Mouse (Mus musculus): ENCODE measurements around the gene Sirt6. TPM values are rescaled to one million over a fixed set of nuclear protein-coding genes. Genes with fewer than 3 reads are reported as not detected.
A peak's percentile ranks its signal among the peaks of the same experiment; 100 is the strongest.

The Sirt6 gene
- polyA plus RNA-seq, 1 experiment from 2014 or later = 10.9 TPM

- Histone ChIP-seq H3K4me2 (peak overlapping the region; percentile 73), H3K36me3 (no peaks in the 10 kb centered on the region), H3K27ac (0 out of 2 replicates have a peak overlapping the region, but pooled peaks have one; percentile 21), H3K27me3 (peaks cover 30% of the 10 kb centered on the region), H3K4me3 (replicated peaks) (peak overlapping the region; percentile 42), H3K4me1 (replicated peaks) (peaks cover 88% of the 10 kb centered on the region), H3K9me3 (replicated peaks) (no peaks in the 10 kb centered on the region), H3K9ac (peak overlapping the region; percentile 37)
- WGBS (ENCODE audit: insufficient replicate concordance) = 33% methylated on average over 7 of the region's 7 CpGs
- ATAC-seq (ENCODE audit: low read depth) (no peak), DNase-seq (no peak)
Observed at GRCm38 (mm10) chr10:81601396-81601905, 26.1 kb downstream of the Sirt6 start.

- Histone ChIP-seq H3K27me3 (peaks cover 37% of the 10 kb centered on the region), H3K27ac (peak within 1 kb of the TSS; percentile 39), H3K4me1 (replicated peaks) (peaks cover 92% of the 10 kb centered on the region), H3K4me2 (peak within 1 kb of the TSS; percentile 73), H3K9me3 (replicated peaks) (no peaks in the 10 kb centered on the region), H3K36me3 (no peaks in the 10 kb centered on the region), H3K9ac (peak within 1 kb of the TSS; percentile 40), H3K4me3 (replicated peaks) (peak within 1 kb of the TSS; percentile 42)
- under 1% methylated on average over 28 of the region's 28 CpGs for WGBS (ENCODE audit: insufficient replicate concordance)
- peak; percentile 92 for DNase-seq
- ATAC-seq (ENCODE audit: low read depth) = peak; percentile 85
Observed at GRCm38 (mm10) chr10:81600738-81601203, 26.8 kb downstream of the Sirt6 start, which contains the start of gene Tle6. Gene Tle6, minus strand, starts transcription at chr10:81601073.

- no peak for DNase-seq
Observed at GRCm38 (mm10) chr10:81600096-81600495, 27.5 kb downstream of the Sirt6 start.

GRCm38 (mm10) chr10:81599630-81600029 lies 28.0 kb downstream of the Sirt6 start:
- no peak overlapping the region for H3K9ac ChIP-seq
- no peaks in the 10 kb centered on the region for H3K9me3 ChIP-seq (replicated peaks)
- H3K4me1 ChIP-seq (replicated peaks) = peaks cover 89% of the 10 kb centered on the region
- no peaks in the 10 kb centered on the region for H3K36me3 ChIP-seq
- WGBS (ENCODE audit: insufficient replicate concordance) = 64% methylated on average over 5 of the region's 5 CpGs
- peaks cover 48% of the 10 kb centered on the region for H3K27me3 ChIP-seq
- no peak for DNase-seq
- no peak for ATAC-seq (ENCODE audit: low read depth)
- no peak overlapping the region for H3K27ac ChIP-seq
- no peak overlapping the region for H3K4me3 ChIP-seq (replicated peaks)
- no peak overlapping the region for H3K4me2 ChIP-seq

More at GRCm38 (mm10) chr10:81600096-81600495, 27.5 kb downstream of the Sirt6 start:
- ATAC-seq (ENCODE audit: low read depth) = no peak
- WGBS (ENCODE audit: insufficient replicate concordance) = 30% methylated on average over 10 of the region's 10 CpGs
- Histone ChIP-seq H3K27me3 (peaks cover 44% of the 10 kb centered on the region), H3K4me1 (replicated peaks) (peaks cover 92% of the 10 kb centered on the region), H3K9me3 (replicated peaks) (no peaks in the 10 kb centered on the region), H3K9ac (no peak overlapping the region), H3K27ac (peak overlapping the region; percentile 39), H3K4me3 (replicated peaks) (peak overlapping the region; percentile 42; the same call in 1 of the 2 replicates), H3K36me3 (no peaks in the 10 kb centered on the region), H3K4me2 (peak overlapping the region; percentile 73)

GRCm38 (mm10) chr10:81598871-81599270 lies 28.7 kb downstream of the Sirt6 start:
- ATAC-seq (ENCODE audit: low read depth) = no peak

GRCm38 (mm10) chr10:81598342-81598741 lies 29.3 kb downstream of the Sirt6 start:
- Histone ChIP-seq H3K4me1 (replicated peaks) (peaks cover 81% of the 10 kb centered on the region), H3K4me3 (replicated peaks) (no peak overlapping the region), H3K36me3 (no peaks in the 10 kb centered on the region), H3K9me3 (replicated peaks) (no peaks in the 10 kb centered on the region), H3K27ac (no peak overlapping the region), H3K4me2 (no peak overlapping the region), H3K9ac (no peak overlapping the region), H3K27me3 (peaks cover 60% of the 10 kb centered on the region)
- ATAC-seq (ENCODE audit: low read depth) (no peak), DNase-seq (no peak)
- 38% methylated on average over 3 of the region's 3 CpGs for WGBS (ENCODE audit: insufficient replicate concordance)

More at GRCm38 (mm10) chr10:81598871-81599270, 28.7 kb downstream of the Sirt6 start:
- no peak overlapping the region for H3K9ac ChIP-seq
- DNase-seq = no peak
- H3K4me1 ChIP-seq (replicated peaks) = peaks cover 82% of the 10 kb centered on the region
- no peak overlapping the region for H3K4me2 ChIP-seq
- peaks cover 56% of the 10 kb centered on the region for H3K27me3 ChIP-seq
- H3K9me3 ChIP-seq (replicated peaks) = no peaks in the 10 kb centered on the region
- H3K4me3 ChIP-seq (replicated peaks) = no peak overlapping the region
- 55% methylated on average over 6 of the region's 6 CpGs for WGBS (ENCODE audit: insufficient replicate concordance)
- no peak overlapping the region for H3K27ac ChIP-seq
- no peaks in the 10 kb centered on the region for H3K36me3 ChIP-seq

GRCm38 (mm10) chr10:81597137-81597950 lies 30.3 kb downstream of the Sirt6 start:
- Histone ChIP-seq H3K27me3 (peaks cover 69% of the 10 kb centered on the region), H3K36me3 (no peaks in the 10 kb centered on the region), H3K27ac (no peak overlapping the region), H3K9ac (no peak overlapping the region), H3K4me3 (replicated peaks) (peak overlapping the region; percentile 30), H3K9me3 (replicated peaks) (no peaks in the 10 kb centered on the region), H3K4me2 (peak overlapping the region; percentile 55), H3K4me1 (replicated peaks) (peaks cover 71% of the 10 kb centered on the region)
- ATAC-seq (ENCODE audit: low read depth) (peak; percentile 13; the same call in 1 of the 2 replicates), DNase-seq (no peak)
- WGBS (ENCODE audit: insufficient replicate concordance) = 7% methylated on average over 12 of the region's 12 CpGs

- DNase-seq (no peak), ATAC-seq (ENCODE audit: low read depth) (no peak)
- Histone ChIP-seq H3K4me1 (replicated peaks) (peaks cover 65% of the 10 kb centered on the region), H3K9ac (no peak overlapping the region; the same call in 1 of the 2 replicates), H3K27me3 (peaks cover 76% of the 10 kb centered on the region), H3K4me2 (peak overlapping the region; percentile 55), H3K27ac (no peak overlapping the region), H3K9me3 (replicated peaks) (no peaks in the 10 kb centered on the region), H3K36me3 (no peaks in the 10 kb centered on the region), H3K4me3 (replicated peaks) (peak overlapping the region; percentile 30; the same call in 1 of the 2 replicates)
- 7% methylated on average over 10 of the region's 10 CpGs for WGBS (ENCODE audit: insufficient replicate concordance)
Observed at GRCm38 (mm10) chr10:81596611-81597010, 31.0 kb downstream of the Sirt6 start.

GRCm38 (mm10) chr10:81595599-81595998 lies 32.0 kb downstream of the Sirt6 start:
- Histone ChIP-seq H3K4me2 (no peak overlapping the region), H3K27me3 (peaks cover 76% of the 10 kb centered on the region)

GRCm38 (mm10) chr10:81593935-81594334 lies 33.7 kb downstream of the Sirt6 start:
- peaks cover 74% of the 10 kb centered on the region for H3K27me3 ChIP-seq
- H3K4me2 ChIP-seq = no peak overlapping the region
- H3K36me3 ChIP-seq = no peaks in the 10 kb centered on the region
- no peak overlapping the region for H3K9ac ChIP-seq
- 71% methylated on average over 18 of the region's 18 CpGs for WGBS (ENCODE audit: insufficient replicate concordance)
- no peak for ATAC-seq (ENCODE audit: low read depth)
- no peak overlapping the region for H3K4me3 ChIP-seq (replicated peaks)
- no peak for DNase-seq
- H3K9me3 ChIP-seq (replicated peaks) = no peaks in the 10 kb centered on the region
- H3K27ac ChIP-seq = no peak overlapping the region
- peaks cover 39% of the 10 kb centered on the region for H3K4me1 ChIP-seq (replicated peaks)

More at GRCm38 (mm10) chr10:81595599-81595998, 32.0 kb downstream of the Sirt6 start:
- Histone ChIP-seq H3K9ac (no peak overlapping the region), H3K9me3 (replicated peaks) (no peaks in the 10 kb centered on the region), H3K4me3 (replicated peaks) (no peak overlapping the region), H3K4me1 (replicated peaks) (peaks cover 55% of the 10 kb centered on the region), H3K27ac (no peak overlapping the region), H3K36me3 (no peaks in the 10 kb centered on the region)
- 36% methylated on average over 5 of the region's 5 CpGs for WGBS (ENCODE audit: insufficient replicate concordance)
- DNase-seq (no peak), ATAC-seq (ENCODE audit: low read depth) (no peak)

- Histone ChIP-seq H3K27me3 (peaks cover 76% of the 10 kb centered on the region), H3K9ac (no peak overlapping the region), H3K4me2 (no peak overlapping the region), H3K4me3 (replicated peaks) (no peak overlapping the region), H3K36me3 (no peaks in the 10 kb centered on the region), H3K9me3 (replicated peaks) (no peaks in the 10 kb centered on the region), H3K27ac (no peak overlapping the region), H3K4me1 (replicated peaks) (peaks cover 32% of the 10 kb centered on the region)
- 58% methylated on average over 4 of the region's 4 CpGs for WGBS (ENCODE audit: insufficient replicate concordance)
- ATAC-seq (ENCODE audit: low read depth) (no peak), DNase-seq (no peak)
Observed at GRCm38 (mm10) chr10:81593223-81593622, 34.4 kb downstream of the Sirt6 start.
